Mouse (Mus musculus) liver, postnatal 0 days (tissue): ENCODE results near the gene Eif2a. TPM values are rescaled to one million over a fixed set of nuclear protein-coding genes. Genes with fewer than 3 reads are reported as not detected.

Source experiments
- ATAC-seq: fragments of 200-750 bp; cut with Nextera tagmentation; 2 replicates; pipeline ENCODE4 v1.8.0; 2017; ENCODE audit warnings: mild to moderate bottlenecking, moderate library complexity
- DNase-seq: peaks from one replicate; pipeline ENCODE4 v3.0.0-alpha.2; 2016
- H3K27ac ChIP-seq: fragments of 300-500 bp; sonication (generic); 2 replicates; pipeline ENCODE4 v1.5.1; 2014; ENCODE audit warnings: antibody characterized with exemption, moderate library complexity, mild to moderate bottlenecking, low read depth
- H3K27me3 ChIP-seq: fragments of 300-500 bp; sonication (generic); 2 replicates; pipeline ENCODE4 v1.6.1; 2014; ENCODE audit warnings: low read length, control low read depth, mixed read lengths; ENCODE audit not compliant: insufficient read depth
- H3K36me3 ChIP-seq: fragments of 300-500 bp; sonication (generic); replicated peaks from 2 replicates; pipeline ENCODE4 v1.6.1; 2014; ENCODE audit warnings: mild to moderate bottlenecking, control low read depth, low read length, moderate library complexity, mixed read lengths; ENCODE audit not compliant: insufficient read depth
- H3K4me1 ChIP-seq: fragments of 300-500 bp; sonication (generic); 2 replicates; pipeline ENCODE4 v1.6.1; 2014; ENCODE audit warnings: antibody characterized with exemption, mild to moderate bottlenecking, control low read depth; ENCODE audit not compliant: insufficient read depth
- H3K4me2 ChIP-seq: fragments of 300-500 bp; sonication (generic); 2 replicates; pipeline ENCODE4 v1.6.1; 2014; ENCODE audit warnings: low read depth, mild to moderate bottlenecking, low read length, moderate library complexity, mixed read lengths
- H3K4me3 ChIP-seq: fragments of 300-500 bp; sonication (generic); 2 replicates; pipeline ENCODE4 v1.5.1; 2014; ENCODE audit warnings: low read depth, low read length
- H3K9ac ChIP-seq: fragments of 300-500 bp; sonication (generic); replicated peaks from 2 replicates; pipeline ENCODE4 v1.6.1; 2014; ENCODE audit warnings: mild to moderate bottlenecking, moderate library complexity
- H3K9me3 ChIP-seq: fragments of 300-500 bp; sonication (generic); 2 replicates; pipeline ENCODE4 v1.6.1; 2016; ENCODE audit warnings: mild to moderate bottlenecking, control low read depth, low read length, mixed read lengths
- CTCF ChIP-seq: sonication (generic); IDR thresholded peaks from 2 replicates; pipeline ENCODE4 v1.5.1; 2016; ENCODE audit warnings: antibody characterized with exemption, low read depth
- EP300 ChIP-seq: IDR thresholded peaks from 2 replicates; pipeline ENCODE4 v1.6.1; 2016; ENCODE audit warnings: antibody characterized with exemption, low read depth, mild to moderate bottlenecking
- WGBS: fragments of 180-500 bp; shearing (Covaris S2); extraction: QIAGEN DNeasy Blood & Tissue Kit; methylation state at CpG from one replicate; pipeline ENCODE4 v1.1.7; 2014; ENCODE audit not compliant: insufficient replicate concordance; 5-methylcytosine and 5-hydroxymethylcytosine counted together
- polyA plus RNA-seq: library from polyadenylated mRNA; unstranded; fragments of >200 nt; fragmentation: Nextera tagmentation; extraction: Ambion mirVana; gene quantifications from 2 replicates; pipeline ENCODE4 v1.2.1, GENCODE M21; 2015

Gene Eif2a
- polyA plus RNA-seq, 1 experiment from 2014 or later = 20.1 TPM

DNA sequence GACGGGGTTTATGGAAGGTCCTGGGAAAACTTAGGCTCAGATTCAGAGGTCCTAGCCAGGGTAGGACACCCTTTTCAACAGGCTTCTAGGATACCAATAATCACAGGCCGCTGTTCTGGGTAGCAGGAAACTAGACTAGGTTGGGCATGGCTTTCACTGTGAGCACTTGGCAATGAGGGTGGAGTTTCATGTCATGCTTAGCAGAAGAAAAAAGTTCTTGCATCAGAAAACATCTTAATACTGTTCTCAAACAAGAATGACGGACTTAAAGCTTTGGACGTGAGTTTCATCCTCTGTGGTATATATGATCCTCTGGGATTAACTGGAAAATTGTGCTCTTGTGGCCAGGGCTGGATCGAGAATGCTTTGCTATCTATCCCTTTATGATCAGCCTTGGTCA lies 7.8 kb upstream of the Eif2a start:
- WGBS = 62% methylated on average over 5 of the region's 5 CpGs
- Histone ChIP-seq H3K9ac (no peak overlapping the region), H3K9me3 (no peaks in the 10 kb centered on the region), H3K36me3 (peaks cover 17% of the 10 kb centered on the region), H3K4me3 (no peak overlapping the region), H3K4me2 (no peak overlapping the region), H3K27me3 (no peaks in the 10 kb centered on the region), H3K27ac (peak overlapping the region; percentile 74), H3K4me1 (peaks cover 27% of the 10 kb centered on the region)
- DNase-seq = no peak
- ATAC-seq = no peak
- no peak for TF ChIP-seq EP300
- no peak for TF ChIP-seq CTCF

DNA sequence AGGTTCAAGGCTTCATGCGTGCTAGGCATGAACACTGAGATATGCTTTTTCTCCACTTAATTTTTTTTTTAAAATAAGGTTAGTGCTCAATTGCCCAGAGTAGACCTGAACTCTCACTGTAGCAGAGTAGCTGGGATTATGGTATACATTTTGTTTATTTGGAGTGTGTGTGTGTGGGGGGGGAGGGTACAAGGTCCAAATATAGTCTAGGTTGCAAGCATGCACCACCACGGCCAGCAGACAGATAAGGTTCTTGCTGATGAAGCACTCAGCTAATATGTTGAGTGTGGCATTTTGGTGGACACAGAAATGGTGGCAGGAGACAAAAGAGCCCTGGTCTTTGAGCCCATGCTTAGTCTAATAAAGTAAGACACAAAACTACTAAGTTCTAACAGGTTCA lies 6.7 kb upstream of the Eif2a start:
- no peak for ATAC-seq
- TF ChIP-seq CTCF (no peak), EP300 (no peak)

DNA sequence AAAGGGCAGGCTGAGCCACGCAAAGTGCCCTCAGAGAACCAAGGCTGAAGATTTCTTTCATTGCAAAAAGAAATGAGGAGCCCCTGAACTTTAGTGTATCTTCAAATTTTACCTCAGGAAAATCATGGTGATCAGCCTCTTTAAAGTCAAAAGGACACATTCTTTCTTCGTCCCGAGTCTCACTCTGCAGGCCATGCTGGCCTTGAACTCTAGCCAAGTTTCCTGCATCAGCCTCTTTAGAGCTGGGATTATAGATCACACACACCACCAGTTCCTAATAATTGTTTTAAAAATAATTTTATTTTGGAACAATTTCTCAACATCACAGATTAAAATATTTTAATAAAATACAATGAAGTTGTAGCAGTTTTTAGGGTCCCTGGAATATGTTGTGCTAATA lies 6.1 kb upstream of the Eif2a start:
- H3K9me3 ChIP-seq = no peaks in the 10 kb centered on the region
- peaks cover 27% of the 10 kb centered on the region for H3K4me1 ChIP-seq
- no peak overlapping the region for H3K9ac ChIP-seq
- no peak overlapping the region for H3K4me3 ChIP-seq
- WGBS = 55% methylated on average over 3 of the region's 3 CpGs
- peak overlapping the region; percentile 46; the same call in 1 of the 2 replicates for H3K27ac ChIP-seq
- no peak for ATAC-seq
- H3K4me2 ChIP-seq = no peak overlapping the region
- DNase-seq = no peak
- TF ChIP-seq CTCF = no peak
- no peak for TF ChIP-seq EP300
- peaks cover 22% of the 10 kb centered on the region for H3K36me3 ChIP-seq
- H3K27me3 ChIP-seq = no peaks in the 10 kb centered on the region

More for the DNA sequence above, 6.7 kb upstream of the Eif2a start:
- 48% methylated on average over 2 of the region's 2 CpGs for WGBS
- Histone ChIP-seq H3K4me1 (peaks cover 27% of the 10 kb centered on the region), H3K4me3 (no peak overlapping the region), H3K36me3 (peaks cover 22% of the 10 kb centered on the region), H3K9ac (no peak overlapping the region), H3K4me2 (no peak overlapping the region), H3K9me3 (no peaks in the 10 kb centered on the region), H3K27me3 (no peaks in the 10 kb centered on the region), H3K27ac (peak overlapping the region; percentile 46)
- DNase-seq = no peak

DNA sequence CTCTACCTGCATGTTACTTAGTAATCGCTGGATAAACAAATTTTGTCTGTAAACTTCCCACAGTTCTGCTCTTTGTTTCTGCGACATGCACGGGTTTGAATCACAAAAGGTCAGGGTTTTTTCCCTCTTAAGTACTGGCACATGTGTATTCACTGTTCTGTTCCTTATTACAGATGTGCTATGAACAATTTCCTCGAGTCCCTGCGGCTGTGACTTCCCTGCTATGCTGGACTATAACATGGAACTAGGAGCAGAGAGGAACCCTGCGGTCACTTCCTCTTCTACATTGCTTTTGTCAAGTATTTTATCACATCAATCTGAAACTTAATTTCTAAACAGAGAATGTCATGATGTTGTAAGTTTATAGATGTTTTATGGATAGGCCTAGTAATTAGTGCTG lies 5.3 kb upstream of the Eif2a start:
- 58% methylated on average over 6 of the region's 6 CpGs for WGBS

DNA sequence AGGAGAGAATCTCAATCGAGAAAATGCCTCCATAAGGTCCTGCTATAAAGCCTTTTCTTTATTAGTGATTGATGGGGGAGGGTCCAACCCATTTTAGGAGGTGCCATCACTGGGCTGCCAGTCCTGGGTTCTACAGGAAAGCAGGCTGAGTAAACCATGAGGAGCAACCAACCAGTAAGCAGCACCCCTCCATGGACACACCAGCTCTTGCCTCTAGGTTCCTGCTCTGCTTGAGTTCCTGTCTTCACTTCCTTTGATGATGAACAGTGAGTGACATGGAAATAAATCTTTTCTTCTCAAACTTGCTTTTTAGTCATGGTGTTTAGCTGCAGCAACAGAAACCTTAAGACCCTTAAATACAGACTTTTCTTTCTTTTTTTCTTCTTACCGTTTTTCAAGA lies 4.3 kb upstream of the Eif2a start:
- Histone ChIP-seq H3K27ac (no peak overlapping the region), H3K27me3 (no peaks in the 10 kb centered on the region), H3K4me2 (no peak overlapping the region), H3K36me3 (peaks cover 22% of the 10 kb centered on the region), H3K4me1 (peaks cover 29% of the 10 kb centered on the region), H3K9me3 (no peaks in the 10 kb centered on the region), H3K4me3 (no peak overlapping the region), H3K9ac (no peak overlapping the region)
- ATAC-seq (no peak), DNase-seq (no peak)
- TF ChIP-seq EP300 = no peak
- TF ChIP-seq CTCF = no peak
- WGBS = 77% methylated on average over 2 of the region's 2 CpGs

More for the DNA sequence above, 5.3 kb upstream of the Eif2a start:
- Histone ChIP-seq H3K4me1 (peaks cover 27% of the 10 kb centered on the region), H3K36me3 (peaks cover 22% of the 10 kb centered on the region), H3K9me3 (no peaks in the 10 kb centered on the region), H3K4me3 (no peak overlapping the region), H3K4me2 (no peak overlapping the region), H3K27ac (0 out of 2 replicates have a peak overlapping the region, but pooled peaks have one; percentile 1), H3K27me3 (no peaks in the 10 kb centered on the region), H3K9ac (no peak overlapping the region)
- TF ChIP-seq CTCF = no peak
- TF ChIP-seq EP300 = no peak
- DNase-seq (no peak), ATAC-seq (no peak)

DNA sequence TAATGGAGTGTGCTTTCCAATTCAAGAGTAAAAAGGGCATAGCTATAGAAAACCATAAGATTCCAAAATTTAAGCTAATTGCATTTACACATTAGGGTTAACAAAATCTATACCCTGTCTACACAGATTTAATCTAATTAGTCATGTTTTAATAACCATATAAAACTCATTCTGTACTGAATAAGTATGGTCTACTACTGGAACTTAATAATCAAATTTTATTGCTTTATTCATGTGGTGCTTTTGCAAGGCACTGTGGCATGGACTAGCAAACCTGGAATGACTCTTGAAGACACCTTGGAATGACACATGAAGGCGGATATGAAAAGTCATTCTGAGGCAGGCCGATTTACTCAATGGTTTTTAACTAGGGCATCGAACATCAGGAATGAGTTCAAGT lies 2.2 kb upstream of the Eif2a start:
- Histone ChIP-seq H3K4me2 (peak overlapping the region; percentile 86; the same call in 1 of the 2 replicates), H3K27me3 (no peaks in the 10 kb centered on the region), H3K4me3 (no peak overlapping the region), H3K36me3 (peaks cover 22% of the 10 kb centered on the region), H3K27ac (no peak overlapping the region), H3K9me3 (no peaks in the 10 kb centered on the region), H3K9ac (no peak overlapping the region), H3K4me1 (peaks cover 33% of the 10 kb centered on the region)
- DNase-seq (no peak), ATAC-seq (no peak)
- TF ChIP-seq CTCF (no peak), EP300 (no peak)
- WGBS = 86% methylated on average over 3 of the region's 3 CpGs

DNA sequence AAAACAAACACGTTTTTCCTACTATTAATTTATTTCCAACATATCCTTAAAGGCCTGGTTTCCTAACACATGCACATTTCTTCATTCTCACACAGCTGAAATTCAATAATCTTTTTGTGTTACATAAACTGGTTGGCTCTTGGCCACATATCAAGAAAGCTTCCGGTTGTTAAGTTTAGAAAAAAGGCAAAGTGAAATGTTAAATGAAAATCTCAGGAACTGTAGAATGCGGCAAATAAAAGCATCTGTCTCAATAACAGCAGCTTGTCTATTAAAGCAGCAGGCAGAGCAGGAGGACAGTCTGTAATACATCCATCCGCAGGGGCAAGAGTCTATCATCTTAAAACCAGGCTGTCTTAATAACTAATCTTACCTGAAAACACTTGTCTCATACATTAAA lies 1.4 kb upstream of the Eif2a start:
- TF ChIP-seq EP300 (no peak), CTCF (no peak)
- H3K4me2 ChIP-seq = peak overlapping the region; percentile 86
- H3K27ac ChIP-seq = no peak overlapping the region
- peak overlapping the region; percentile 100 for H3K9ac ChIP-seq
- H3K27me3 ChIP-seq = no peaks in the 10 kb centered on the region
- no peak for DNase-seq
- H3K36me3 ChIP-seq = peaks cover 22% of the 10 kb centered on the region
- no peak for ATAC-seq
- H3K4me1 ChIP-seq = peaks cover 26% of the 10 kb centered on the region
- WGBS = 31% methylated on average over 4 of the region's 4 CpGs
- no peaks in the 10 kb centered on the region for H3K9me3 ChIP-seq
- peak overlapping the region; percentile 99 for H3K4me3 ChIP-seq
